Mouse (Mus musculus): ENCODE measurements around the gene Ccdc24. TPM values are rescaled to one million over a fixed set of nuclear protein-coding genes. Genes with fewer than 3 reads are reported as not detected.

The Ccdc24 gene
- polyA plus RNA-seq (2016; fragmentation: Nextera tagmentation; extraction: Ambion mirVana): 1.1 and 2.2 TPM in 2 replicates

DNA sequence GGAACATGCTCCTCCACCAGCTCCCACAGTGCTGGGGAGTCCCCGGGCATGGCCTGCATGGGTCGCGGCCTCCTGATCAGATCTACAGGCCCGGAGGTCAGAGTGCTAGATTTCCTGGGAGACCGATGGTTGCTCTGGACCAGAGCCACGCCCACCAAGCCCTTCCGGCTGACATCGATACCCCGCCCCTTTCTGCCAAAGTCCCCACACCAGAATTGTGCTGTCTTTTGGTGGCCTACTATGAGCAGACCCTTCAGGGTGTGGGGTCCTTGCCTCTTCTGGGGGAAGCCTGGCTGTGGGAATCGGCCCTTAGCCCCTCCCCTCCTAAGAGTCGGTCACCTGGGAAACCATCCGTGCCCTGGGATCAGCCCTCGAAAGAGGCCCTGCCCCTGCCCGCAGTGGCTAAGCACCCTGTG is at the start of gene Ccdc24:
Ccdc24 (minus strand) TSS at position 87 of the 416 bp plus-strand sequence.
- WGBS: 5% methylated on average over 14 of the region's 14 CpGs
- H3K36me3 ChIP-seq: peaks cover 45% of the 10 kb centered on the region
- H3K4me3 ChIP-seq: peak within 1 kb of the TSS; percentile 45
- H3K27ac ChIP-seq (replicated peaks): peak within 1 kb of the TSS; percentile 64
- H3K27me3 ChIP-seq (ENCODE audit: low read depth, poor library complexity, severe bottlenecking): peaks cover 15% of the 10 kb centered on the region
- peaks cover 46% of the 10 kb centered on the region for H3K4me1 ChIP-seq
- peak; percentile 60 for DNase-seq (ENCODE audit: low spot score)
- H3K9me3 ChIP-seq (replicated peaks): no peaks in the 10 kb centered on the region

DNA sequence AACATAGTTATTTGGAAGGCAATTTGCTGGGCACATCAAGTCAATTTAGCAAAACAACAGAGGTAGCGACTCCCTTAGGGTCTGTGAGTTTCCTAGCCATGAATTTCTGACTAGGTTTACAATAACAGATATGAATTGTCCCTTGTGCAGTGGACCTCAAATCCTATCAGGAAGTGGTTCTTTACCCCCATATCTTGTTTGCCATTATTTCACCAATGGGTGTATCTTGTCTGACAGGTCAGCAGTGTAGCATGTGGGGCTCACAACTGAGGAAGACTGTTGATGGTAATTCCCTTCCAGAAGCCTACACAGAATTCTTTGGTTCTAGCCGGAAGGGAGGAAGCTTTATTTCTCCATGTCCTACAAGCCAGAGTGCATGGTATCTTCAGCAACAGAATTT is 49.0 kb upstream of the Ccdc24 start:
- Histone ChIP-seq H3K4me3 (no peak overlapping the region), H3K4me1 (peaks cover 1% of the 10 kb centered on the region), H3K36me3 (no peaks in the 10 kb centered on the region), H3K27ac (replicated peaks) (no peak overlapping the region), H3K9me3 (replicated peaks) (no peaks in the 10 kb centered on the region), H3K27me3 (ENCODE audit: low read depth, poor library complexity, severe bottlenecking) (peaks cover 47% of the 10 kb centered on the region)
- 89% methylated on average over 2 of the region's 2 CpGs for WGBS
- DNase-seq (ENCODE audit: low spot score): no peak

DNA sequence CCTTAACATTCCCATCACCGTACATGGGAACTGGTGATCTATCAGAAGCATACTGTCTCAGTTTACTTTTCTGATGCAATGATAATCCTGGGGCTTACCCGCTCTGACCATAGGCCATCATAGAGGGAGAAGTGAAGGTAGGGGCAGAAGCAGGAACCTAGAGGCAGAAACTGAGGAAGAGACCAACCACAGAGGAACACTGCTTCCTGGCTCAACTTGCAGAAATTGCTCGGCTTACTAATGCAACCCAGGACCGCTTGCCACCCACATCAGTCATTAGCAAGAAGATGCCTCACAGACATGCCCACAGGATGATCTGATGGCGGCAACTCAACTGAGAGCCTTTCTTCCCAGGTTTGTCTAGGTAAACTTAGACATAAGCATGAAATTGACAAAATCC is 46.4 kb upstream of the Ccdc24 start:
- H3K27me3 ChIP-seq (ENCODE audit: low read depth, poor library complexity, severe bottlenecking): peaks cover 21% of the 10 kb centered on the region
- H3K4me1 ChIP-seq: peaks cover 18% of the 10 kb centered on the region
- WGBS: 92% methylated on average over 5 of the region's 5 CpGs
- no peak overlapping the region for H3K4me3 ChIP-seq
- no peaks in the 10 kb centered on the region for H3K36me3 ChIP-seq
- no peak for DNase-seq (ENCODE audit: low spot score)
- H3K9me3 ChIP-seq (replicated peaks): no peaks in the 10 kb centered on the region
- H3K27ac ChIP-seq (replicated peaks): no peak overlapping the region

DNA sequence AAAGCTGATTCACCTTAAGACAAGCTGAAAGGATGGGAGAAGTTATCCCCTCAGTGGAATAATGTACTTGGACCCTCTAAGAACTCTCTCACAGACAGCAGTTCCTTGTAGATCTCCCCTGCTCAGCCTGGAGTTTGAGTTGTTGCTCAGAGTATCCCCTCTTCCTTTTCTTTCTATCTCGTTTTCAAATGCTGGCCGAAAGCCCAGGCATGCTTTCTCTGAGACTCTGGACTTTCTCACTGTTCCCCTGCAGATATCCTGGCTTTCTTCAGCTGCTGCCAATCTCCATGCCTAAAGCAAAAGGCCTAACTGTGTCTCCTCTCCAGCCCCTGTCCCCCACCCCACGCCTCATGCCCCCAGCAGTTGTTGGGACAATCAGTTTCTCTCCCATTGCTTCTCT is 45.9 kb upstream of the Ccdc24 start:
- no peak for DNase-seq (ENCODE audit: low spot score)

DNA sequence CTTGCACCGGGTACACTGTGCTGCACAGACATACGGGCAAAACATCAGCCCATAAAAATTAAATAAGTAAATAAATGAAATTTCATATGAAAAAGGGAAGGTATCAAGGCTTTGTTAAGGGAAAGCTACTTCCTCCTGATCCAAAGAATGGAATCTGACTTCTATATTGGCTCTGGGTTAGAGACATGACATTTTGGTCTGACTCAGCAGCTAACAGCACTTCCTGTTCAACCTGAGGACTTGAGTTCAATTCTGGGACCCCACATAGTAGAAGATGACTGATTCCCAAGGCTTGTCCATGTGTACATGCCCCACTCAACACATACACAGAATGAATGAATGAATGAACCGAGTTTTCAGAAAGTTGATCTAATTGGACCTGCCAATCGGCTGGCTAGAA is 45.5 kb upstream of the Ccdc24 start:
- no peaks in the 10 kb centered on the region for H3K36me3 ChIP-seq
- no peak for DNase-seq (ENCODE audit: low spot score)
- H3K27ac ChIP-seq (replicated peaks): no peak overlapping the region
- H3K9me3 ChIP-seq (replicated peaks): no peaks in the 10 kb centered on the region
- peaks cover 27% of the 10 kb centered on the region for H3K4me1 ChIP-seq
- peaks cover 14% of the 10 kb centered on the region; the same call in 1 of the 2 replicates for H3K27me3 ChIP-seq (ENCODE audit: low read depth, poor library complexity, severe bottlenecking)
- H3K4me3 ChIP-seq: no peak overlapping the region
- WGBS: 93% methylated on average over 4 of the region's 4 CpGs

More for the DNA sequence above, 45.9 kb upstream of the Ccdc24 start:
- Histone ChIP-seq H3K9me3 (replicated peaks) (no peaks in the 10 kb centered on the region), H3K27me3 (ENCODE audit: low read depth, poor library complexity, severe bottlenecking) (peaks cover 18% of the 10 kb centered on the region; the same call in 1 of the 2 replicates), H3K4me1 (peaks cover 23% of the 10 kb centered on the region), H3K36me3 (no peaks in the 10 kb centered on the region), H3K4me3 (no peak overlapping the region), H3K27ac (replicated peaks) (no peak overlapping the region)
- WGBS: 81% methylated on average over 3 of the region's 3 CpGs

DNA sequence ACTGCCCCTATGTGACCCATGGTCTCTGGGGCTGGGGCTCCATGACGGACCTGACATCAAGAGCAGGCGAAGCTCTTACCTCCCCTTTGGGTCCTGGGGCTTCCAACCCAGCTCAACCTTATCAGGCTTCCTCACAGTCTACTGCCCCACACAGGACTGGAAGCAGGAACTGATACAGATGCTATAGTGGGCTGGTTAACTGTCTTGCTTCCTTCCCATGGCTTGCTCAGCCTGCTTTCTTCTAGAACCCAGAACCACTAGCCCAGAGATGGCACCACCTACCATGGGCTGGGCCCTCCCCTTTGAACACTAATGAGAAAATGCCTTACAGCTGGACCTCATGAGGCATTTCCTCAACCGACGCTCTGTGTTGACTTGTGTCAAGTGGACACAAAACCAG is 45.0 kb upstream of the Ccdc24 start:
- no peak overlapping the region for H3K4me3 ChIP-seq
- 89% methylated on average over 4 of the region's 4 CpGs for WGBS
- H3K27ac ChIP-seq (replicated peaks): no peak overlapping the region
- H3K9me3 ChIP-seq (replicated peaks): no peaks in the 10 kb centered on the region
- H3K27me3 ChIP-seq (ENCODE audit: low read depth, poor library complexity, severe bottlenecking): peaks cover 9% of the 10 kb centered on the region; the same call in 1 of the 2 replicates
- peaks cover under 1% of the 10 kb centered on the region for H3K36me3 ChIP-seq
- peaks cover 32% of the 10 kb centered on the region for H3K4me1 ChIP-seq
- DNase-seq (ENCODE audit: low spot score): no peak

DNA sequence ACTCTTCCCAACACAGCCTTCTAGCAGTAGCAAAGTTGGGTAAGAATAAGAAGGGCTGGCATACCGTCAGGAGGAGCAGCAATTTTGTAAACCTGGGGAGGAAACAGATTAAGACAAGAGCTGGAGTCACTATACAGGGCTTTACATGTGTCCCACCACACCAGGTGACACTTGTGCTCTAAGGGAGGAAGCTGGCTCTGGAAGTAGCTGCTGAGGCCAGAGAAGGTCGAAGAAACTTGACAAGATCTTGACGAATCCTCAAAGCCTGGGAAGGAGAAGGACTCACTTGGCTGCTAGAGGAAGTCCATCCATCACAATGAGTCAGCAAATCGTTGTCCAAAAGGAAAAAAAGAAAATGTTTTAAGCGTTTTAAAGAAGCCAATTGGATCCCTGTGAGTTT is 44.0 kb upstream of the Ccdc24 start:
- peak overlapping the region; percentile 71 for H3K4me3 ChIP-seq

DNA sequence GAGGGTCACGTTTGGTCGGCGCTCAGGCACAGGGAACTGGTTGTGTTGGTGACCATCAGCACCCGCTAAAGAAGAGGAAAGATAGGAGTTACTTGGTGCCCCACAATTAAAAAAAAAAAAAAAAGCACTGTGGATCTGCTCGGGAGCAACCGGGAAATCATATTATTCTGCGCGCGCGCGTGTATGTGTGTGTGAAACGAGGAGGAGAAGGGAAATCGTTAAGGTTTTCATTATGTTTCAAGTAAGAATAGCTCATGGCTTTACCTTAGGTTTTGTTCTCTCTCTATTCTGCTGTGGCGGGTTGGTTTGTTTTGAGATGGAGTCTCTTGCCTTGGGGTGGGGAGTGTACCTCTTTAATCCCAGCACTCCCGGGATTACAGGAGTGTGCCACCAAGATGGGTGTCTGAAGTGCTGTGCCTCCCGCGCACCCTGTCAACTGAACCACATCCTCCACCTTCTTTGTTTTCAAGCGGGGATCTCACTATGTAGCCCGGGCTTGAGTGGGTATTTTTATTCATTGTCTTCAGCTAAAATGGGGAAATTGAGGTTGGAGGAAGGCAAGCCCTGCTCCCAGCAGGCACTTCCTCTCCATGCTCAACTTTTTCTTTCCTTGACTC is 43.2 kb upstream of the Ccdc24 start:
- Histone ChIP-seq H3K4me1 (peaks cover 42% of the 10 kb centered on the region), H3K27me3 (ENCODE audit: low read depth, poor library complexity, severe bottlenecking) (no peaks in the 10 kb centered on the region), H3K9me3 (replicated peaks) (no peaks in the 10 kb centered on the region), H3K4me3 (peak overlapping the region; percentile 71), H3K36me3 (peaks cover 19% of the 10 kb centered on the region), H3K27ac (replicated peaks) (peak overlapping the region; percentile 97)
- peak; percentile 28 for DNase-seq (ENCODE audit: low spot score)
- 9% methylated on average over 19 of the region's 19 CpGs for WGBS

More for the DNA sequence above, 44.0 kb upstream of the Ccdc24 start:
- peaks cover 42% of the 10 kb centered on the region for H3K4me1 ChIP-seq
- no peaks in the 10 kb centered on the region for H3K9me3 ChIP-seq (replicated peaks)
- H3K27ac ChIP-seq (replicated peaks): no peak overlapping the region
- DNase-seq (ENCODE audit: low spot score): no peak
- H3K36me3 ChIP-seq: peaks cover 11% of the 10 kb centered on the region
- 0 out of 2 replicates have a peak, but pooled peaks cover 1% of the 10 kb centered on the region for H3K27me3 ChIP-seq (ENCODE audit: low read depth, poor library complexity, severe bottlenecking)
- 93% methylated on average over 5 of the region's 5 CpGs for WGBS

DNA sequence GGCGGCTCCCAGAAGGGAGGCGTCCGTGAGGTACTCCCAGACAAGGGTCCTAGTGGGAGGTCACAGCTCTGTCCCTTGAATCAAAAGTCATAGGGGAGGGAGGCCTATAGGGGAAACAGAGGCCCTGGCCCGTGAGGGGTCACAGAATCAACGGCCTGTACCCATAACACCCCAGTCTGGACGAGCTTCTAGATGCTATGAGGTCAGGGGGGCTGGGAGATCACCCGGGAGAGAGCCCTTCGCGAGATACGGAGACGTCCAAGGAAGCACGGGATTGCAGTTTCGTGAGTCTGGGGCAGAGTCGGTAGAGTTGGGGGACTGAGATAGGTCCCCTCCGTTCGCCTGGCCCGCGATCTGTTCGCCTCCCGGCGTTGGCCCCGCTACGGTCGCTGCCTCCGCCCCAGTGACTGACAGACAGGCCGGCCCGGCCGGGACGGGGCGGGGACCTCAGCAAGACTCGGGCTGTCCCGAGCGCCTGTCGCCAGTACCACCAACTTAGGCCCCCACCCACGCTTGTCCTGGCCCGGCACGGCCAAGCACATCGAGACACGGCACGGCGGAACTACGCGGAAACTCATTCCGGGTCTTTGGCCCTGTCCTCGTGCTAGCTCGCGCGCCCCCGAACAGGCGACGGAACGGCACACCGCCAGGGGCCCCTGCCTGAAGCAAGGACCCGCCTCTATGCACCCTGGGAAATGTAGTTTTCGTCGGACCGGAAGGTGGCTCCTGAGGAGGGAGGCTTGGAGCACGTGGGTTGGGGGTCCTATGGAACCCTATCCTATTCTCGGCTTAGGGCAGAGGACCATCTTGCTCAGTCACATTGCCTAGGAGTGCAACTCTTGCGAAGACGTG is 42.5 kb upstream of the Ccdc24 start, which contains the start of gene Ipo13:
Ipo13 (minus strand) TSS at position 409 of the 852 bp plus-strand sequence.
- Histone ChIP-seq H3K4me1 (peaks cover 46% of the 10 kb centered on the region), H3K4me3 (peak within 1 kb of the TSS; percentile 71), H3K9me3 (replicated peaks) (no peaks in the 10 kb centered on the region), H3K36me3 (peaks cover 27% of the 10 kb centered on the region), H3K27me3 (ENCODE audit: low read depth, poor library complexity, severe bottlenecking) (no peaks in the 10 kb centered on the region), H3K27ac (replicated peaks) (peak within 1 kb of the TSS; percentile 97)
- under 1% methylated on average over 61 of the region's 61 CpGs for WGBS
- DNase-seq (ENCODE audit: low spot score): peak; percentile 95

DNA sequence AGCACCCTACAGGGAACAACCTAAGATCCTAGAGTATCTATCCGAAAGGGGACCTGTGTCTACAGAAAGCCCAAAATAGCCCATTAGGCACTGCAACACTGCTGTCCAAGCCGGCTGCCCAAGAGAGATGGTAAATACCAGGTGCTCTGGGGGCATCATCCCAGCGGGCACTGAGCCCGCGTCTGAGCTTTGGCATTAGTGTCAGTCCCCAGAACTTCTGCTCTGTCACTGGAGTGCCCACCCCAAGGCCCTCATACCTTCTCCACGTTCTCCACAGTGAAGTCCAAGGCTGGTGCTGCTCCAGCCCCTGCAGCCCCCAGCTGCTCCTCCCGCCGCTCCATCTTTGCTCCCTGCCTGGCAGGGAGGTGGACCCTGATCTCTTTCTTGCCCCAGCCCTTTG is 41.7 kb upstream of the Ccdc24 start:
- H3K36me3 ChIP-seq: peaks cover 35% of the 10 kb centered on the region
- H3K27me3 ChIP-seq (ENCODE audit: low read depth, poor library complexity, severe bottlenecking): no peaks in the 10 kb centered on the region
- peak overlapping the region; percentile 97 for H3K27ac ChIP-seq (replicated peaks)
- H3K9me3 ChIP-seq (replicated peaks): no peaks in the 10 kb centered on the region
- 19% methylated on average over 8 of the region's 8 CpGs for WGBS
- DNase-seq (ENCODE audit: low spot score): peak; percentile 18
- peak overlapping the region; percentile 71 for H3K4me3 ChIP-seq
- H3K4me1 ChIP-seq: peaks cover 54% of the 10 kb centered on the region

DNA sequence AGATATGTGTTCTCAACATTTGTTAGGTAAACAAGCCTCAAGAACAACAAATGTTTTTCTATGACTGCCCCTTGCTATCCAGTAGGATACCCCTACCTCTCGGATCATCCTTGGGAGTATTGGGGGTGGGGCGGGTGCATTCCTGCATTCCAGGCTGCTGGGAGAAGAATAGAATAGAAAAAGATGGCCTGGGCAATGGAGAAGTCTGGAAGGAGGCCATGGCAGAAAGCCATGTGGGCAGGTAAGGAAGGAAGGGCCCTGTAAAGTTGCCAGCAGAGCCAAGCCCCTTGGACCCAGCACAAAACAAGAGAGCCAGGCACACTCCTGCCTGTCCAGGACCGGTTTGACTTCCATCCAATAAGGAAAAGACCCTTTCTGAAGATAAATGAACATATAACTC is 41.1 kb upstream of the Ccdc24 start:
- H3K4me3 ChIP-seq: peak overlapping the region; percentile 71
- no peak overlapping the region; the same call in 1 of the 2 replicates for H3K27ac ChIP-seq (replicated peaks)
- 58% methylated on average over 3 of the region's 3 CpGs for WGBS
- H3K4me1 ChIP-seq: peaks cover 60% of the 10 kb centered on the region
- DNase-seq (ENCODE audit: low spot score): no peak
- peaks cover 41% of the 10 kb centered on the region for H3K36me3 ChIP-seq
- no peaks in the 10 kb centered on the region for H3K9me3 ChIP-seq (replicated peaks)
- H3K27me3 ChIP-seq (ENCODE audit: low read depth, poor library complexity, severe bottlenecking): no peaks in the 10 kb centered on the region

DNA sequence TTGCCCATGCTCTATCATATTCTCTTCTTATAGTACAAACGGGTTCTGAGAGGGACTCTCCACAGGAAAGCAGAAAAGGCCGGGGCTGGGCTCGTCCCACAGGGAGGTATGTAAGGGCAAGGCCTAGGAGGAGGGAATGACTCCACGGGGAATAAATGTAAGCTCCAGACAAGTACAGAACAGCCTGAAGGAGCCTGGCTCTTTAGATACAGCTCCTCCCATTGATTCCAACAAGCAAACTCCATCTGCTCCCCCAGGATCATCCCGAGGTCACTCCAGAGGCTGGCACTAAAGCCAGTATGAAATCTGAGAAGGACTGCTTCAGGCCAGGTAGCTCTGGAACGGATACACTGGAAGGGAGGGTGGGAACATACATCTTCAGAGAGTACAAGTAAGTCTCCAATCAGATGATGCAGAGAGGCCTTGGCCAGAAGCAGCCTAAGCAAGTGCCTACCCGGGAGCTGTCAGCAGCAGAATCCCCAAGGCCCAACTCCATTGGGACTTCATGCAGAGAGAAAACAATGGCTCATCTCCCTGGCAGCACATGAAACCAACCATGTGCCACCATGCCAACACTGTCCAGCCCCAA is 40.4 kb upstream of the Ccdc24 start:
- WGBS: 75% methylated on average over 7 of the region's 7 CpGs
- Histone ChIP-seq H3K27ac (replicated peaks) (no peak overlapping the region; the same call in 1 of the 2 replicates), H3K27me3 (ENCODE audit: low read depth, poor library complexity, severe bottlenecking) (no peaks in the 10 kb centered on the region), H3K36me3 (peaks cover 47% of the 10 kb centered on the region), H3K4me1 (peaks cover 66% of the 10 kb centered on the region), H3K4me3 (peak overlapping the region; percentile 71), H3K9me3 (replicated peaks) (no peaks in the 10 kb centered on the region)
- DNase-seq (ENCODE audit: low spot score): no peak
